In the genomic region with DNA sequence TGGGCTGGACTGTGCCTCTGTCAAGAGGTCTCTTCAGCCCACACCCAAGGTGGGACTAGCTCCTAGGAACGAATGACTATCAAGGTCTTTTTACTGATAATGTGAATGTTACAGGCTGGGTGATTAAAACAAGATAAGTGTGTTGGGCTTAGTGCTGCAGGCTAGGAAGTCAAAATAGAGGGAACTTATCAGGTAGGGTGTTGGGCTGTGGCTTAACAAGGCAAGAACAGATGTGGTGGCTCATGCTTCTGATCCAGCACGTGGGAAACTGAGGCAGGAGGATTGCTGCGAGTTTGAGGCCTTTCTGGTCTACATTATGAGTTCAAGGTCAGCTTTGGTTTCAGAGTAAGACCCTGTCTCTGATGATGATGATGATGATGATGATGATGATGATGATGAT, we compare ENCODE assay signal across 16 mouse cellular contexts.
"Had no signal": no experiment of that assay in that cellular context is flagged by ENCODE, and none has a peak within 500 bp of the region (broad histone marks: within the 10 kb centered on the region; RNA-seq: fewer than 3 reads in every experiment).

No protein-coding gene starts in this region.

- H3K4me2 ChIP-seq: kidney, embryonic 15.5 days; limb, embryonic 13.5 days; midbrain, embryonic 13.5 days; neural tube, embryonic 15.5 days had no signal

- H3K4me1 ChIP-seq: kidney, embryonic 15.5 days; limb, embryonic 13.5 days; midbrain, embryonic 13.5 days; neural tube, embryonic 15.5 days had no signal

- ATAC-seq: intestine, embryonic 16.5 days; midbrain, embryonic 13.5 days had no signal

- H3K27ac ChIP-seq: kidney, embryonic 15.5 days; limb, embryonic 13.5 days; macrophage; midbrain, embryonic 13.5 days; neural tube, embryonic 15.5 days had no signal

- H3K9ac ChIP-seq: kidney, embryonic 15.5 days; limb, embryonic 13.5 days; midbrain, embryonic 13.5 days; neural tube, embryonic 15.5 days had no signal

- H3K27me3 ChIP-seq: kidney, embryonic 15.5 days; limb, embryonic 13.5 days; midbrain, embryonic 13.5 days; neural tube, embryonic 15.5 days had no signal

- H3K9me3 ChIP-seq: kidney, embryonic 15.5 days; limb, embryonic 13.5 days; midbrain, embryonic 13.5 days; neural tube, embryonic 15.5 days had no signal

- DNase-seq: kidney, adult 2 months; kidney, postnatal 14 days; layer of hippocampus, adult 9-11 months; lung, adult 2 months; lung, postnatal 14 days; right cerebral cortex, adult 18-20 months; right cerebral cortex, postnatal 25 days; thymus, adult 18-20 months; thymus, postnatal 14 days had no signal

- H3K36me3 ChIP-seq: midbrain, embryonic 13.5 days; neural tube, embryonic 15.5 days had no signal

- H3K4me3 ChIP-seq: kidney, embryonic 15.5 days; limb, embryonic 13.5 days; midbrain, embryonic 13.5 days; myocyte; neural tube, embryonic 15.5 days had no signal
